Mouse (Mus musculus) lung, embryonic 14.5 days (tissue): ENCODE data around the gene Maneal. TPM values are rescaled to one million over a fixed set of nuclear protein-coding genes. Genes with fewer than 3 reads are reported as not detected.

Source experiments
- ATAC-seq: fragments of 200-750 bp; cut with Nextera tagmentation; 2 replicates; pipeline ENCODE4 v1.8.0; 2017; ENCODE audit warnings: mild to moderate bottlenecking, moderate TSS enrichment, moderate library complexity; ENCODE audit not compliant: insufficient read depth
- DNase-seq: peaks from one replicate; pipeline ENCODE4 v3.0.0-alpha.2; 2015
- H3K27ac ChIP-seq: fragments of 300-500 bp; sonication (generic); 2 replicates; pipeline ENCODE4 v1.5.1; 2014; ENCODE audit warnings: low read depth, mild to moderate bottlenecking, moderate library complexity
- H3K27me3 ChIP-seq: fragments of 300-500 bp; sonication (generic); 2 replicates; pipeline ENCODE4 v1.6.1; 2014; ENCODE audit warnings: low read length, control low read depth; ENCODE audit not compliant: insufficient read depth
- H3K36me3 ChIP-seq: fragments of 300-500 bp; sonication (generic); 2 replicates; pipeline ENCODE4 v1.6.1; 2014; ENCODE audit warnings: control low read depth; ENCODE audit not compliant: insufficient read depth
- H3K4me1 ChIP-seq: fragments of 300-500 bp; sonication (generic); 2 replicates; pipeline ENCODE4 v1.6.1; 2014; ENCODE audit warnings: antibody characterized with exemption, control low read depth; ENCODE audit not compliant: insufficient read depth
- H3K4me2 ChIP-seq: fragments of 300-500 bp; sonication (generic); 2 replicates; pipeline ENCODE4 v1.6.1; 2014; ENCODE audit warnings: mild to moderate bottlenecking
- H3K4me3 ChIP-seq: fragments of 300-500 bp; sonication (generic); 2 replicates; pipeline ENCODE4 v1.5.1; 2014; ENCODE audit warnings: low read depth, low read length
- H3K9ac ChIP-seq: fragments of 300-500 bp; sonication (generic); 2 replicates; pipeline ENCODE4 v1.6.1; 2014
- H3K9me3 ChIP-seq: fragments of 300-500 bp; sonication (generic); 2 replicates; pipeline ENCODE4 v1.6.1; 2016; ENCODE audit warnings: low read depth, low read length, control low read depth
- CTCF ChIP-seq: IDR thresholded peaks from 2 replicates; pipeline ENCODE4 v1.5.1; 2016; ENCODE audit warnings: antibody characterized with exemption, low read depth
- WGBS: fragments of 180-500 bp; shearing (Covaris S2); extraction: QIAGEN DNeasy Blood & Tissue Kit; methylation state at CpG from one replicate; pipeline ENCODE4 v1.1.7; 2014; 5-methylcytosine and 5-hydroxymethylcytosine counted together
- polyA plus RNA-seq: library from polyadenylated mRNA; unstranded; fragments of >200 nt; fragmentation: Nextera tagmentation; extraction: Ambion mirVana; gene quantifications from 2 replicates; pipeline ENCODE4 v1.2.1, GENCODE M21; 2014

Maneal gene
- 0.61 and 0.82 TPM in 2 replicates for polyA plus RNA-seq

GRCm38 (mm10) chr4:124861283-124862188, at the start of gene Maneal:
Maneal (minus strand) TSS chr4:124862171.
- no peak for DNase-seq

DNA sequence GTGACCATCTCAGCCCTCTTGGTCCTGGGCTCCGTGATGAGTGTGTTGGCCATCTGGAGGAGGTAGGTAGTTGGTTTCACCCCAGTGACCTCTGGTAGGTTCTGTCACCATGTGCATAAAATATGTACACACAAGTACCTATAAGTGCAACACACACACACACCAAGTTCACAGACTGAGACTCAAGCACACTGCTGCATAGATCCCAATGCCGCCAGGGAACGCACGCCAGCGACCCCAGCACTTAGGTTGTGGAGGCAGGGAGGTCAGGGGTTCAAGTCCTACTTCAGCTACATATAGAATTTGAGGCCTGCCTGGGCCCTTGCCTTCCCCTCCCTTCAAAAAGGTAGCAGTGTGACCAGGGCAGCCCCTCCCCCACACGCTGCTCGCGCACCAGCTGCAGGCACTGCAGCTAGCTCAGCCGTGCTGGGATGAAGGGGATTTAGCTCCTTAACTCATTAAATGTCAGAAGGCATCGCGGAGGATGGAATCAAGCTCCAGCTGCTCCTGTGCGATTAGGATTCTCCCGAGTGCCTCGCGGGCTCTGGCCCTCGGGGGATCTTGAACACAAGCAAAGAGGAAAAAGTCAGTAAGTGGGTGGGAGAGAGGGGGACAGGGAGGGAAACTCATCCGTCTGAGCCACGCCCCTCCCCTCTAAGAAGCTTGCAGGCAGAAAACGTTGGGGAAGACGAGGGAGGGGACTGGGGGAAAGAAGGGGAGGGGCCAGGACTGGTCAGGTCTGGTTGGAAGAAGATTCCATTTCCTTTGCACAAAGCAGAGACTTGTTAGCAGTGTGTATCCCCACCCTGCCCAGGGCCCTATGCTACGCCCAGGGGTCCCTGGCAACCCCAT, 44.2 kb upstream of the Maneal start:
- Histone ChIP-seq H3K27me3 (no peaks in the 10 kb centered on the region), H3K9ac (no peak overlapping the region), H3K9me3 (no peaks in the 10 kb centered on the region), H3K27ac (no peak overlapping the region), H3K4me3 (peak overlapping the region; percentile 15; the same call in 1 of the 2 replicates), H3K4me1 (peaks cover 6% of the 10 kb centered on the region), H3K4me2 (peak overlapping the region; percentile 54), H3K36me3 (no peaks in the 10 kb centered on the region)
- TF ChIP-seq CTCF = no peak
- 7% methylated on average over 21 of the region's 21 CpGs for WGBS
- peak; percentile 28 for DNase-seq
- ATAC-seq = peak; percentile 68; the same call in 1 of the 2 replicates

More at GRCm38 (mm10) chr4:124861283-124862188, at the start of gene Maneal:
- TF ChIP-seq CTCF = no peak
- Histone ChIP-seq H3K27ac (no peak within 1 kb of the TSS), H3K9ac (no peak within 1 kb of the TSS), H3K9me3 (no peaks in the 10 kb centered on the region), H3K4me3 (peak within 1 kb of the TSS; percentile 37), H3K27me3 (peaks cover 30% of the 10 kb centered on the region), H3K4me2 (peak within 1 kb of the TSS; percentile 77), H3K4me1 (no peaks in the 10 kb centered on the region), H3K36me3 (peaks cover 3% of the 10 kb centered on the region; the same call in 1 of the 2 replicates)
- WGBS = 4% methylated on average over 69 of the region's 77 CpGs
- ATAC-seq = 0 out of 2 replicates have a peak, but pooled peaks have one; percentile 28

DNA sequence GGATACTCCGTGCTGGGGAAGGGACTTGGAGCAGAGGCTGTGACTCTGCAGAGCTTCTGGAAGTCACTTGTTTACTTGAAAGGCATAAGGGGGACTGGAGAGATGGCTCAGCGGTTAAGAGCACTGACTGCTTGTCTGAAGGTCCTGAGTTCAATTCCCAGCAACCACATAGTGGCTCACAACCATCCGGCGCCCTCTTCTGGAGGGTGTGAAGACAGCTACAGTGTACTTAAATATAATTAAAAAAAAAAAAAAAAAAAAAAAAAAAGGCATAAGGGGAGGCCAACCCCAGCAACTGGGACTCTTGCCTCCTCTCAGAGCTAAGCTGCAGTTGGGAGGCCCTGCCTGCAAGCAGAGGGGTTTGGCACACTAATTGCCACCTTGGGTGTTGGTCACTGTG, 43.4 kb upstream of the Maneal start:
- Histone ChIP-seq H3K4me3 (no peak overlapping the region), H3K27ac (no peak overlapping the region), H3K4me2 (no peak overlapping the region), H3K27me3 (no peaks in the 10 kb centered on the region), H3K9ac (no peak overlapping the region), H3K9me3 (no peaks in the 10 kb centered on the region), H3K4me1 (peaks cover 6% of the 10 kb centered on the region), H3K36me3 (no peaks in the 10 kb centered on the region)
- 0 out of 2 replicates have a peak, but pooled peaks have one; percentile 18 for TF ChIP-seq CTCF
- DNase-seq (peak; percentile 16), ATAC-seq (no peak)
- WGBS = 45% methylated on average over 4 of the region's 4 CpGs

GRCm38 (mm10) chr4:124899906-124900305, 37.9 kb upstream of the Maneal start:
- Histone ChIP-seq H3K4me2 (no peak overlapping the region), H3K9me3 (no peaks in the 10 kb centered on the region), H3K36me3 (no peaks in the 10 kb centered on the region), H3K9ac (no peak overlapping the region), H3K27ac (no peak overlapping the region), H3K4me3 (no peak overlapping the region), H3K4me1 (no peaks in the 10 kb centered on the region), H3K27me3 (peaks cover 23% of the 10 kb centered on the region)
- 44% methylated on average over 5 of the region's 5 CpGs for WGBS
- TF ChIP-seq CTCF = no peak
- DNase-seq (no peak), ATAC-seq (no peak)

DNA sequence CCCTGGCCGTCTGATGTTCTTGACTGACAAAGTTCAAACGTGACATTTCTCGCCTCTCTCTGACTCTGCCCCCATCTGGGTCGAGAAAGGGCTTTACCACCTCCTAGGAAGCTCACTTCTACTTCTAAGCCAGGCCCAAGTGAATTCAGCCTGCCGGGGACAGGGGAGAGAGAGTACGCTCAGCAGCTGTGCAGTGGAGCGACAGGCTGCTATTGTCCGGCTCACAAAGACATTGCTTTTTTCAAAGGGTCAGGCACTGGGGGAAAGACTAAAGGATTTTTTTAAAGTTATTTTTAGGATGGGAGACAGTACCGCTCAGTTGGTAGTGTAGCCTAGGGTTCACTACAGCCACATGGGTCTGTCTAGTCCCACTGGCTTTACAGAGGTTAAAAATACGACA, 36.5 kb upstream of the Maneal start:
- 54% methylated on average over 10 of the region's 10 CpGs for WGBS
- peaks cover 38% of the 10 kb centered on the region for H3K27me3 ChIP-seq
- no peak for TF ChIP-seq CTCF
- no peak overlapping the region for H3K4me3 ChIP-seq
- H3K4me1 ChIP-seq = no peaks in the 10 kb centered on the region
- ATAC-seq (no peak), DNase-seq (no peak)
- H3K36me3 ChIP-seq = no peaks in the 10 kb centered on the region
- H3K4me2 ChIP-seq = no peak overlapping the region
- no peak overlapping the region for H3K27ac ChIP-seq
- no peak overlapping the region for H3K9ac ChIP-seq
- H3K9me3 ChIP-seq = no peaks in the 10 kb centered on the region

DNA sequence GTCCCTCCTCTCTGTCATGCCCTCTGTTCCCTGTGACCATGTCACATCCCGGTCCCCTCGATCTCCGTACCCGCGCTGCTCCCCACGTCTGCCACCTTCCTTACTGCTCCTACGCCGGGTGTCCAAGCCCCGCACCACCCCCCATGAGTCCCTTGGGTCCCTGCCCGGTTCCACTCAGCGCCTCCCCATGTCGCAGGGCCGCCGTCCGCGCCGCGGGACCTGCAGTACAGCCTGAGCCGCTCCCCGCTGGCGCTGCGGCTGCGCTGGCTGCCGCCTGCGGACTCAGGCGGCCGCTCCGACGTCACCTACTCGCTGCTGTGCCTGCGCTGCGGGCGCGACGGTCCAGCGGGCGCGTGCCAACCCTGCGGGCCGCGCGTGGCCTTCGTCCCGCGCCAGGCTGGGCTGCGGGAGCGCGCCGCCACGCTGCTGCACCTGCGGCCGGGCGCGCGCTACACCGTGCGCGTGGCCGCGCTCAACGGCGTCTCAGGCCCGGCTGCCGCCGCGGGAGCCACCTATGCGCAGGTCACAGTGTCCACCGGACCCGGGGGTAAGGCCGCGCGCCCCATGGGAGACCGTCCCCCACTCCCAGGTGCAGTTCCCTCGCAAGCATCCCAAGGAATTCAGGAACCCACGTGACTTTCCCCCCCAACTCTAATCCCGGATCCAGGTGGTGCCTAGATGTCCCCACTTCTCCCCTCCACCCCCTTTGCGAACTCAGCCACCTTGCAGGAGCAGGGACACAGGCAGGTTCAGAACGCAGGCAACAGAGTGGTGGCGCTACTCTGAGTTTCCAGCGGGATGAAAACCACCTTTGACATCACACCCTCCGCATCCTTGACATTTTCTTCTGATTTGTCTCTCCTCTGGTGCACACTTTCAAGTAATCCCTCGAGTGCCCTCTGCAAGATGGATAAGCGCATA, 32.8 kb upstream of the Maneal start:
- H3K4me2 ChIP-seq = peak overlapping the region; percentile 62
- H3K9ac ChIP-seq = no peak overlapping the region
- no peaks in the 10 kb centered on the region for H3K4me1 ChIP-seq
- 2% methylated on average over 83 of the region's 83 CpGs for WGBS
- no peak overlapping the region for H3K27ac ChIP-seq
- peak; percentile 20 for DNase-seq
- H3K27me3 ChIP-seq = peaks cover 61% of the 10 kb centered on the region
- H3K4me3 ChIP-seq = peak overlapping the region; percentile 35
- H3K9me3 ChIP-seq = no peaks in the 10 kb centered on the region
- no peak for ATAC-seq
- H3K36me3 ChIP-seq = no peaks in the 10 kb centered on the region
- TF ChIP-seq CTCF = no peak
